Mouse (Mus musculus): ENCODE results near the gene Tlx2.

The Tlx2 gene

DNA sequence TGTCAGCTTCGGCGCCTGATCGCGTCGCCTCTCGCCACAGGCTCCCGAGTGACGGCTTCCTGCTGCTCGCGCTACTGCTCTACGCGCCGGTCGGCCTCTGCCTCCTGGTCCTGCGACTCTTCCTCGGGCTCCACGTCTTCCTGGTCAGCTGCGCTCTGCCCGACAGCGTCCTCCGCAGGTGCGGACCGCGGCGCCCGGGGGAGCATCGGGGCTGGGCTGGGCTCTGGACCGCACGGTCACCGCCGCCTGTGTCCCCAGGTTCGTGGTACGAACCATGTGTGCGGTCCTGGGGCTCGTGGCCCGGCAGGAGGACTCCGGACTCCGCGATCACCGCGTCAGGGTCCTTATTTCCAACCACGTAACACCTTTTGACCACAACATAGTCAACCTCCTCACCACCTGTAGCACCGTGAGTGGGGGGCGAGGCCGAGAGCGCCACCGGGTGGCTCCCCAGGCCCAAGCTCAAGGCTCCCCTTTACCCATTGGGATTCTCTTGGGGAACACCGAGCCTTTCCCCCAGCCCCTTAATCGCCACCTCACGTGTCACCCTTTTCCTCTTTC is 15.1 kb downstream of the Tlx2 start, which contains the start of gene Htra2:
Gene Htra2, minus strand, starts transcription at position 403 of the 561 bp plus-strand sequence.
- peak; percentile 50 for DNase-seq (ENCODE audit: low spot score)

DNA sequence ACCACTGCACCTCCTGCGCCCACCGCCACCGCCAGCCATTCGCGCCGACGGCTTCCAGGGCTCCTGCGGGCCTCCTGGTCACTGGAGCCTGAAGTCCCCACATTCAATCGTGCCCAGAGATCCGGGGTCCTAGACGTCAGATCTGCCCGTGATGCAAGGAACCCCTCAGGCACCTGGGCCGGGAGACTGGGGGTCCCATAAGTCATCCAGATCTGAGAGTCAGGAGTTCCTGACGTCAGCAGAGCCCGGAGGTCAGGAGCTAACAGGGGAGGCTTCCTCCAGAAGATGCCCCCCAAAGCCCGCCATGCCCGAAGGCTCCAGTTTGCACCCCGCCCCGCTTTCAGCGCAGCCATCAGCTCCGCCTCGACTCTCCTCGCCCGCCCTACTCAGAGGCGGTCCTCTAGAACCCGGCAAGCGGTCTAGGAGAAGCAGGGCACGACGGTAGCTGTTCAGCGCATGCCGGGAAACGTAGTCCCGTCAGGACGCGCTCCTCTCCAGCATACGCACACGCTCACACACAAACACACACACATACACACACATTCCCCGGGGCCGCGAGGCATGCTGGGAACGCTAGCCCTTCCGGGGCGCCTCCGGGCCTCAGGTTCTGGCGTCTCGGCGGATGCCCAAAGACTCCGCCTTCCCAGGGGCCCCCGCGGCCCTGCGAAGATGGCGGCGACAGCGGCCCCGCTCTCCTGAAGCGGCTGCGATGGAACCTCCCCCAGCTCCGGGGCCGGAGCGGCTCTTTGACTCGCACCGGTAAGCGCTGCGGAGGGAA is 15.8 kb downstream of the Tlx2 start, which contains the start of gene Aup1:
Gene Aup1, plus strand, starts transcription at position 448 of the 778 bp plus-strand sequence.
- peak; percentile 99 for DNase-seq (ENCODE audit: low spot score)

- peak; percentile 70 for DNase-seq (ENCODE audit: low spot score)
Observed at GRCm38 (mm10) chr6:83053136-83053960, 16.7 kb downstream of the Tlx2 start.

DNA sequence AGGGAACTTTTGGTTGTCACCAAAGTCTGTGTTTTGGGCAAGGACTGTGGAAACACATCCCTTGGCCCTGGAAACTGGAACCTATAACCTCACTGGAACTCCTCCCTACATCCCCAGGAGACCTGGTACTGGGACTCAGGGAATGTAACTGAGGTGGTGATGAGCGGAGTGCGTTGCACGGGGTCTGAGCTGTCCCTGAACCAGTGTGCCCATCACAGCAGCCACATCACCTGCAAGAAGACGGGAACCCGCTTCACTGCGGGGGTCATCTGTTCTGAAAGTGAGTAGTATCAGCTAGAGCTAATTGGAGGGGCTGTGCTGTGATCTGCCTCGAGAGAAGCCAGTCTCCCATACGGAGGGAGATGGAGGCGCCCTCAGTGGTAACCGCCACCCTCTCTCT is 20.7 kb downstream of the Tlx2 start:
- DNase-seq (ENCODE audit: low spot score): no peak

- no peak for DNase-seq (ENCODE audit: low spot score)
Observed at GRCm38 (mm10) chr6:83044742-83045141, 25.4 kb downstream of the Tlx2 start.

DNA sequence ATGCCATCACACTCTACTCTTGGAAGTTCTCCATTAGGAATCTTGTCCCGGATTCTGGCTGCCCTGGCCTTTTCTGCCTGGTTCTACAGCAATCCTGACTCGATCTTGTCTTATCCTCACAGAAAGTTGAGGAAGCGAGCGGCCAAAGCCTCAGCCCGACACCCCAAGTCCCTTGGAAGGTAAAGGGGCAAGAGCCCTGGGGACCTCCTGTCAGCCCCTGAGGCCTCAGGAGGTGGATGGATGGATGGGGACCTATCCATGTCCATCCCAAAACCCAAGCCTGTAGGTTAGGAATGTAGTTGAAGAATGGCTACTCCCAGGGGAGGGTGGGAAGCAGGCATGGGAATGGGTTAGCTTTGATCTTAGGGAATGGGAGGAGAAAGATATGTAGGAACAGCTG is 26.1 kb downstream of the Tlx2 start:
- DNase-seq (ENCODE audit: low spot score): no peak

DNA sequence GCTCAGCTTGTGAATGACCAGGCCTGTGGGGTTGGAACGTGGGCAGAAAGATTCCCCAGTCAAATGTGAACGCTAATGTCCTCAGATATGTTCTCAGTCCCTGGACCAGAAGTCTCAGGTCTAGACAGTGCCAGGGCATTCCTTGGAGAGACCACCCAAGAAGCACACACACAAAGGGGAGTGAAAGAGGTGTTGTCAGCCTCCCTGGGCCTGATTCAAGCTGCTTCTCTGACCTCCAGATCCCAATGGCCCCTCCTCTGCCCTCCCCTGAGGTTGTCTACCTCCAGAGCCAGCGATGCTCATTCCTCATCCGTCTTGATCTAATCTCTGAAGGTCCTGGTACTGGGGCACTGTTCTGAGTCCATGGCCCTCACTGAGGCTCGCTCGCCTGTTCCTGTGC is 26.5 kb downstream of the Tlx2 start:
- DNase-seq (ENCODE audit: low spot score): no peak

- DNase-seq (ENCODE audit: low spot score): no peak
Observed at GRCm38 (mm10) chr6:83040601-83041000, 29.5 kb downstream of the Tlx2 start.

- DNase-seq (ENCODE audit: low spot score): peak; percentile 93
Observed at GRCm38 (mm10) chr6:83038496-83039012, 31.5 kb downstream of the Tlx2 start.

GRCm38 (mm10) chr6:83037188-83037587 is 32.9 kb downstream of the Tlx2 start:
- DNase-seq (ENCODE audit: low spot score): no peak

DNA sequence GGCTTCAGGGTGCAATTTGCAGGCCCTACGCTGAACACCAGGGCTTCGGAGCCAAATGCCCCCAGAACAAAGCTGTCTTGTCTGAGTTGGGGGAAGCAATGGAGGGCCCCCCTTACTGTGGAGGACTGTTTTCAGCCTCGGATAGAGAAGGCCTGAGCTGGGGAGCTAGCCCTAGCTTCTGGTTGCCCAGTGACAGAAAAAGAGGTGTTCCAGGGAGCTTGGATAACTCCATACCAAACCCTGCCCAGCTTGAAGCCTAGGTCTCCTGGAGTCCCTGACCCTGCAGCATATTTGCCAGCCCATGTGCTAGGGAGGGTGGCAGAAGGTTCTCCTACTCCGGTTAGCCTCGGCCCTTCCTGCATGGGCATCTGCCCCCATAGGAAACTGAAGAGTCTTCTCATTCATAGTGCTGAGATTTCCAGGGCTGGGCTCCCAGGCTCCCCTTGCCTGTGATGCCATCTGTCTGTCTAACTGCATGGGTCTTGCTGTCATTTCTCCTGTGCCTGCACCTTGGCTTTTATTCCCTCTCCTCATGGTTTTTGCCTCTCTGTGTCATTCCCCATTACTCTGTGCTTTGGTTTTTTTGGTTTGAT is 35.5 kb downstream of the Tlx2 start:
- DNase-seq (ENCODE audit: low spot score): no peak

GRCm38 (mm10) chr6:83033249-83034185 is 36.6 kb downstream of the Tlx2 start, which contains the start of the genes Dok1 and Loxl3:
Dok1 (minus strand) TSS chr6:83033471.
Loxl3 (plus strand) TSS chr6:83034173.
- peak; percentile 86 for DNase-seq (ENCODE audit: low spot score)

DNA sequence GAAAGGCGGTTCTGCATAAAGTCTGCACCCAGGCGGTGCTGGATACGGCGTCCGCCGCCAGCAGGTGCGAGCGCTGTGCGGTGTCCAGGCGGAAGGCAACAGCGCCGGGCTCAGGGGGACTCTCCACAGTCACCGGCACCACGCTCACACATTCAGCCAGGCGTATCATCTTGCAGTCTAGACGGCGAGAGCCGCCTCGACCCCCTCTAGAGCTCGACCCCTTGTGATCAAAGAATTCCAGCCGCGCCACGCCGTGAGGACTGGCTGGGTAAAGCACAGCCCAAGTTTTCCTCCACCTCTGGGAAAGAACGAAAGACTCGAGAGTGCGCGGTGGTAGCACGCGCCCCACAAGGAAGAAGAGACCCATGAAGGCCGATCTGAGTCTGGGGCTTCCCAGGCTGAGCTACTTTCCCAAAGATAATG is 37.3 kb downstream of the Tlx2 start:
- peak; percentile 79 for DNase-seq (ENCODE audit: low spot score)

DNA sequence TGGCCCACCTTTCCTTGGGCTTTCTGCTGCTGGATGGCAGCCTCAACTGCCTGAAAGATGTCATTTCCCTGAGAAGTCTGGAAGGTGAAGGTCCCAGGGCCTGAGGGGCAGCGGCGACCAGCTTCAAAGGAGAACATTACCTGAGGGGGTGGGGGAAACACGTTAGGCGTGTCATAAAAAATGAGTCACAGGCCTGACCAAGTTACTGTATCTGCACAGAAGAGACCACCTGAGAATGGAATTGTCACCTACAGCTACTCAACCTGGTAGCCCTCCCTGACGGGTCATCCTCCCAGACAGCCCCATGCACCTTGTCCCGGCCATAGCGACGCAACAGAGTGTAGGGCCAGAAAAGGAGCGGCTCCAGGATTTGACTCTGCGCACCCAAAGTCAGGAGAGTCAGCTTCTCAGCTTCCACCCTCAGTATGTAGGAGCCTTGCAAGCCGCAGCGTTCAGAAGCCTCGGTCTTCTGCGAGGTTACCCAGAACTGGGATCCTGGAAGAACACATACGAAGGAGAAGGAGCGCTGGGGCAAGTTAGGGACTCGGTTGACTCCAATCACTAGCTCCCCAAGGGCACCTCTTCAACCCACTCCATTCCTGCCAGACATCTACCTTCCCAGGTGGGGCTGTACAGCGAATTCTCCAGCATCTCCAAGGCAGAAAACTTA is 38.0 kb downstream of the Tlx2 start:
- DNase-seq (ENCODE audit: low spot score): no peak

- DNase-seq (ENCODE audit: low spot score): no peak
Observed at GRCm38 (mm10) chr6:83031111-83031510, 39.0 kb downstream of the Tlx2 start.

DNA sequence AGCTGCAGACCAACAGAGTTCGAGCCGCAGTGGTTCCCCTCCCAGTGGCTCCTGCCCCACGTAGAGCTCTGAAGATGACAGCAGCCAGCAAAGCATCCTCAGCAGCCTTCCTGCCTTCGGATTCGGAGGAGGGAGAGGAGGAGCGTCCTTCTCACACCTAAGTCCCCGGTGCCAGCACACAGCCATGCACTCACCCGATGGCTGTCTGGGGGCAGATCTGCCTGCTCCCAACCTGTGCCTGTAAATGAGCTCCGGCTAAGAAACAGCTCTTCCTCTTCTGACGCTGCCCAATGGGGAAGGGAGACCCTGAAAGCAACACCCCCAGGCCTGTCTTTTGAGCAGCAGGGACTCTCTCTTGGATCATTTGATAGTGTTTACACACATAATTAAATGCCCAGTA is 40.3 kb downstream of the Tlx2 start:
- no peak for DNase-seq (ENCODE audit: low spot score)

DNA sequence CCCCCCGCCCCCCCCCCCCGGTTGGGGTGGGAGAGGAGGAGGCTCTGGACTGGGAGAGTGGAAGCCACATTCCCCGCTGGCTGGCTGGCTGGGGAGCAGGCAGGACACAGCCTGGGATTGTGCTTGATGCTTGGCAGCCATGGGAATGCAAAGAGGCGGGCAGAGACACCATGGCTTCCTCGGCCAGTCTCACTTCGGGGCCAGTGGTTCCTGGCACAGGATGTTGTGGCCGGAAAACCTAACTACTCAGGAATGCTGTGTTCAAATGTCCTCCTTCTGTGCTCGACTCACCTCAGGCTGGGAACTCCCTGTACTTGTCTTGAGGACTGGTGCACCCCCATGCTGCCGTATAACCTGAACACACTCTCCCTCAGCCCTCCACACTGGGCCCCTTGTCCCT is 42.4 kb downstream of the Tlx2 start:
- DNase-seq (ENCODE audit: low spot score): no peak

- no peak for DNase-seq (ENCODE audit: low spot score)
Observed at GRCm38 (mm10) chr6:83027293-83027692, 42.8 kb downstream of the Tlx2 start.

DNA sequence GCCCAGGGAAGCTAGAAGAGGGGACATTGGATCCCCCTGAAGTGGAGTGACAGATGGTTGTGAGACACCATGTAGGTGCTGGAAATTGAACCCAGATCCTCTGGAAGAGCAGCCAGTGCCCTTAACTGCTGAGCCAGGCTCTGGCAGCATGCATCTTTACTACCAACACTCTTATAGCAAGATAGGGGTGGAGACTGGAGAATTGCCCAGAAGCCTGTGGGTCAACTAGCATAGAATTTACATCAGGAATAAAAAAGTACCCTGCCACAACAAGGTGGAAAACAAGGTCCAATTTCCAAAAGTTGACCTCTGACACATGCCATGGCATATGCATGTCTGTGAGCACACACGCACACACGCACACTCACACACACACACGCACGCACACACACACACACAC is 44.9 kb downstream of the Tlx2 start:
- no peak for DNase-seq (ENCODE audit: low spot score)

- no peak for DNase-seq (ENCODE audit: low spot score)
Observed at GRCm38 (mm10) chr6:83024421-83024820, 45.7 kb downstream of the Tlx2 start.
